Mouse (Mus musculus): ENCODE measurements at regions not wholly inside any gene's neighbourhood (a gene's known extent, or its start where the extent isn't known, plus 50 kb on each side); places are given as distances from the start of the nearest gene placed in this dataset.

DNA sequence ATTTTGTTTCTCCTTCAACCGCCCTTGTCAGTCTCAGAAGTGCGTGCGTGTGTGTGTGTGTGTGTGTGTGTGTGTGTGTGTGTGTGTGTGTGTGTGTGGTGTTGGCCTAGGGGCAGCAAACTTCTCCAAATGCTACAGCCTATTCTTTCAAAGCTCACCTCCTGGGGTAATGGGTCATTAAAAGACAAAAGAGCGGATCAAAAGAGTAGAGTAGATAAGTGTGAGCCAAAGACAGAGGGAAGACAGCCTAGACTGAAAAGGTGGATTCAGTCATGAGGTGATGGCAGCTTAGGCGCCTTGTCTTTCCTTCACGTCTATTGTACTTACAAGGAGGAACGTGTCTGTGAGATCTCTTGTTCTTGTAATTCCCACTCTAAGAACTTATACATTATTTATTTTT, 199.6 kb upstream of the Sash1 start:
- no peak for DNase-seq (ENCODE audit: low spot score in 2 of 2)

DNA sequence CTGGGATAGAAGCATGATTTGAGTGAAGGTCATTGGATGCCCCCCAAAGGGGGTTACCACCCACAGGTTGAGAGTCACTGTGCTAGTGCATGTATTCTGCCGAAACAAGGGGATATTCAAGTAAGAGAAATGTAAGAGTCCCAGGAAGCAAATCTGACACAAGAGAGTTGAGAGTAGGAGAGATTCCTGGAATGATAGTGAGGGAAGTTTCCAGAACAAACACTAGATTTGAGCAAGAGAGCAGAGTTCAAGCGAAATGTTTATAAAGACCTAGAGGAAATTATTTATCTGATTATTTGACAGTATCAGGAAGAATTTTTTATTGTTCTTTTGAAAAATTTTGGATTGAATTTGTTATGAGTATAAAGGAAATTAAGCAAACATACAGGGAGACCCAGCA, 189.0 kb upstream of the Sash1 start:
- no peak for DNase-seq (ENCODE audit: low spot score in 2 of 2)

DNA sequence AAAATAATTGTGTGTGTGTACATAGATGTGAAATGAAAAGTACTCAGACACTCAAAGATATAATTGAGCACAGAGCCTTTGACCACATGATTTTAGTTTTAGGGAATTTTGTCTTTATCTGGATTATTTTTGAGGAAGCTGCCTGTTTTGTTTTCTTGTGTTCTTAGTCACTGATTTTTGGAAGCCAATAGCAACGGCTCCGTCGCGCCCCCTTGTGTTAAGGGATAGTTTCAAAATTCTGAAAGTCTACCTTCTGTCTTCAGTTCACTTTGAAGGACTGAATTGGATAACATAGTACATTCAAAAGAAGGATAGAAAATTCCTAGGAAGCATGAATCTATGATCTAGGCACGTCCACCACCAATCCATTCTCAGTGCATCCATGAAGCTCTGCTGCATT, 185.8 kb upstream of the Sash1 start:
- DNase-seq (ENCODE audit: low spot score in 2 of 2), result peak in 1 of 2 experiments; percentile 31

DNA sequence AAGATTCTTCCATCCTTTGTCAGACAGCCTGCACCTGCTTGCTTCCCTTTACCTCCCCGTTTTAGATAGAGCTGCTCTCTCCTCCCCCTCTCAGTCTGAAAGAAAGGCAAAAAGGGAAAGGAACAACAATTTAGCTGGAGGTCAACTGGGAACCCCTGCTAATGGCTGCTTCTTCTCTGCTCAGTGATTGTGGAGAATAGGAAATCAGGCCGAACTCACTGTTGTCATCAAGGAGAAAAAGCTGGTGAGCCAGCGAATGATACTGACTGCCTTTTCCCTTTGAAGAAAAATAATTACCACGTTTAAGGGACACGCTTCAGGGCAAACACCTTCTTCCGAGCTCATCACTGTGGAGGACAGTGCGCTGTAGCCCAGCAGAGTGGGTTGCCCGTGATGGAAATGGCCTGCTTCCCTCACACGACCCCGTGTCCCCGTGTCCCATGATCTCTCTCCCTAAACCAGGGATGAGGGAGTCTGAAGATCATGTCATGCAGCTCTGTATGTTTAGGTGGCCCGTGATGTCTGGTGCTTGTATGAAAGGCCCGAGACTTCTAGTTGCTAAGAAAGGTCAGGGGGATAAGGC, 183.8 kb upstream of the Sash1 start:
- no peak for DNase-seq (ENCODE audit: low spot score in 2 of 2)

DNA sequence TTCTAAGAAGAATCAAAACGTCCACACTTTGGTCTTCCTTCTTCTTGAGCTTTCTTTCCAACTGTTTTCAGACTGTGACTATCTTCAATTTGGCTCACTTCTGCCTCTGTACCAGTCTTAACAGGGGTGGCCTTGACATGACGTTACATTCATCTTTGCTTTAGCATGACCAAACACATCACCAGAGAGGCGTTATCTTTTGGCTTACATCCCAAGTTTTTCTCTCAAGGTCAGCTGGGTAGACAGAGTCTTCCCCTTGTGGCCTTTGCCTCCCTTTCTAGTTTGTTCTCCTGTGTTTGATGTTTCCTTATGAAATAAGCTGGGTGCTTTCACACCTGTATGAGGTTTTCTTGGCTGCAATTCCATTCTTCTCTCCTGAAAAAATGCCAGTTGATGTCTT, 180.7 kb upstream of the Sash1 start:
- DNase-seq (ENCODE audit: low spot score in 2 of 2), result no peak

DNA sequence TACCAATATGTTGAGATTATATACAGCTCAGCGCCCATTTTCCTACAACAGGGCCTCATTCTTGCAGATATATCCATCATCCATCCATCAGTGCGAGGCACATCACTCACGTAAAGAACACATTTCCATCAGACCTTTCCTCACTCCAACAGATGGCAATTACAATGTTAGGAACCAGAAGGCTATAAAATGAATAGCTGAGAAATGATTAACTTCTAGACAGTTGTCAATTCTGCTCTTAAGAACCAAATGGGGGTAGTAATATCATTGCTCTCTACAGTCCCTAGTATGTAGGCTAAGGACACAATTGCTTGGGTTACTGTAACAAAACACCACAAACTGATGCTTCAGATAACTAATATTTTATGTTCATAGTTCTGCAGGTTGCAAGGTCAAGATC, 176.1 kb upstream of the Sash1 start:
- no peak for DNase-seq (ENCODE audit: low spot score in 2 of 2)

DNA sequence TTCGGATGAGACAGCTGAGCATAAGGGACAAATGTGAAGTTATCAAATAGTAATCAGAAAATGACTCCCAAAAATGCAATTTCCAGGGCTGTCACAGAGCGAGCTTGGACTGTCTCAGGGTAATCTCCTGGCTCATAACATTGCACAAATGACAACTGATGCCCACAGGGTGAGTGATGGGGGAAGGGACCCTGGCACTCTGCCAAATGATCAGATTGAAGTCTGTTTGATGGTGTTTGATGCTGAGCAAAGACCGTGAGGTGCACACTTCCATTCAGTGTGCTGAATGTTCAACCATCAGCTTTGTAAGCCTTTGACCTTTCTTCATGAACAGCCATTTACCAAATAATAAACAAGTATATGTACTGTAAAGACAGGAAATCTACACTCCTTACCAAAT, 169.4 kb upstream of the Sash1 start:
- peak in 1 of 2 experiments; percentile 28 for DNase-seq (ENCODE audit: low spot score in 2 of 2)

DNA sequence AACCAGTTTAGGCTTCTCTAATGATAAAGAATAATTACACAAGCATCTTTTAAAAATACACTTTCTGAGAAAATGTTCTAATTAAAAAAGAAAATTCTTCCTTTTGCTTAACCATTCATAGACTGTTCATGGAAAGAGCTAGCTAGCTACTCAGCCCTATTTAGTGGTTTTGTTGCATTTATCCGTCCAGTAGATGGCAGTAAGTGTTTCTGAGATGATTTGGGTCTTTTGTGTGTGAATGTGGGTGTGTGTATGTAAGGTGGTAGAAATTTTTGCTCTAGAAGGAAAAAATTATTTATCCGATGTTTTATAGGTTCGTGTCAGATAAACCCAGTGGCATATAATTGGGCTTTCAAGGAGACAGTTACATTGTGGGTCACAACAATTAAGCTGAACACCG, 167.5 kb upstream of the Sash1 start:
- DNase-seq (ENCODE audit: low spot score in 2 of 2), result peak; percentile 26 to 43

DNA sequence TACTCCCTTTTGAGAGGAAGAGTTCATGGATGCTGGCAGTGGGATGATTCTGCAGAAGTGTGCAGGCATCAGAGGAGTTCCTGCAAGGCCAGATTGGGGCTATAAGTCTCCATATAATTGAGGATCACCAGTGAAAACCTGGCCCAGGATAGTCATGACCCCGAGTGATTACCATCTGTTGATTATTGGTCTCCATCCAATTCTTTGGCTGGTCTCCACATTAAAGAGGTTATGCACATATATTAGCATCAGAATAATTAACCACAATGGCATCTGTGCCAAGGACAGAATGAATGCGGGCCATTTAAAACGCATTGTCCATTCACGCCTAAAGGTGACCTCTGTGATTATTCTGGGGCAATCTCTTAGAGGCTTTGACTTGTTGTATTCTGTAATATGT, 161.5 kb upstream of the Sash1 start:
- no peak for DNase-seq (ENCODE audit: low spot score in 2 of 2)

DNA sequence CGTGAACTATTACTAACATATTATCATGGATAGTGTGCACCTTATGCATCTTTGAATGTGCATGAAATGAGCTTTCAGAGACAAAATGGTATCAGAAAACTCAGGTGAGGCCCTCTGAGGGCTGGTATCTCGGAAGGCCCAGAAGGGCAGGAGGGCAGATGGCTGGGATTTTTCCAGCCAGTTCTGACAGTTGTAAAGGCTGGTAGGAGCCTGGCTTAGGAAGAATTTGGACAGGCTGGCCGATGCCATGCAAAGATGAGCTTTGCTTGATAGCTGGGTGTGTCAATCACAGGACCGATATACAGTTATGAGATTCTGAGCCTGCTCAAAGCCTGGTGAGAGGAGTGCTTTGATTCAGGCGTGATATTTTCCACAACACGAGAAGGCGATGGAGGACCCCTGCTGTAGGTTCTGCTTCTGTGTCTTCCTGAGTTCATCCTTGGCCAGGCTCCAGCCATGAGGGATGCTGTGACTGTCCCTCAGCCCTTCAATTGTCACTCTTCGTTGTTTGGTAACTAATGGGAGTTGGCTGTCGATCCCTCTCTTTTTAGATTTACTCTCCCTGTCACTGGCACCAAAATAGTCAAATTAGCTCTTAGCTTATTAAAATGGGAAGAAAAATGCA, 159.0 kb upstream of the Sash1 start:
- peak in 1 of 2 experiments; percentile 24 for DNase-seq (ENCODE audit: low spot score in 2 of 2)

DNA sequence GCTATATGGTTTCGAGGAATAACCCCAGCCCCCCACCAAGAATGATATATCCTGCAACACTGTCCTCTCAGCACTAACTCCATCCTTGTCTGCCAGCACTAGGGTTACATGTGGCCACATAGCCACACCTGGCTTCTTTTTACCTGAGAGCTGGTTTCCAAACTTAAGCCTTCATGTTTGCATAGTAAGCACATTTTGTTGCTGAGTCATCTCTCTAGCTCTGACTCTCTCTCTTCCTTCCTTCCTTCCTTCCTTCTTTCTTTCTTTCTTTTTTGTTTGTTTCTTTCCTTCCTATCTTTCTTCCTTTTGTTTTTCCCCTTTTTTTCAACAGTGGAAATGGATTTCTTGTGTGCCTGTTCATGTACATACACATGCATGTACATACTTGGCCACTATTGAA, 157.6 kb upstream of the Sash1 start:
- no peak for DNase-seq (ENCODE audit: low spot score in 2 of 2)

DNA sequence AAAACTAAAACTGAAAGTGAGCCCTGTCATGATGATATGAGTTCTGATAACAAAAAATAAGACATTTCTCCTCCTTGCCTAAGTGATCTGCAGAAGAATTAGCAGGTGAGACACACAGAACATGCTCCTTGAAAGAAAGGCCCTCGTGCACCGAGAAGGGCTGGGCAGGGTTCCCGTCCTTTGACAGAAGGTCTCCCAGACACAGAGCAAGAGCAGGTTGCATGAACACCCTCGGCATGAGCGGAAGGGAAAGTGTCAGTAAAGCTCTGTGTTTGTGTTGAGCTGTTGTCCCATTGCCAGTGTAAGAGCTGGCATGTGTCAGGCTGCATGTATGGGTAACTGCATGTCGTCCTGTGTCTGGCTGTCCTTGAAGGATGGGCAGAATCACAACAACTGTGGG, 144.6 kb upstream of the Sash1 start:
- no peak for DNase-seq (ENCODE audit: low spot score in 2 of 2)

DNA sequence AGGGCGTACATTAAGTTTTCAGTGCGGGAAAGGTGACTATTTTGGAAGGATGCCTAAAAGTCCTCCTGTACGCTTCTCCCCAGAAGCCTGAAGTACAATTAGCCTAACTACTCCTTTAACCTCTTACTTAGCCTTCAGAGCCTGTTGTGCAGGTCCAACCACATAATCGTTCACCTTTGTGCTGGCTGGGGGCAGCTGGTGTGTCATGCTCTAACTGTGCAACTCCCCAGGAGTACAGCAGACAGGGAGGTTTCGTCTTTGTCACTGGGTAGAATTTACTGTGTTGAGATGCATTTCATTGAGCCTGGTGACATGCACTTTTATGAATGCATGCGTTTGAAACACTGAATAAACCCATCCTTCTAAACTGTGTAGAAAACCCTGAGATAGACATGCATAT, 143.6 kb upstream of the Sash1 start:
- no peak for DNase-seq (ENCODE audit: low spot score in 2 of 2)

DNA sequence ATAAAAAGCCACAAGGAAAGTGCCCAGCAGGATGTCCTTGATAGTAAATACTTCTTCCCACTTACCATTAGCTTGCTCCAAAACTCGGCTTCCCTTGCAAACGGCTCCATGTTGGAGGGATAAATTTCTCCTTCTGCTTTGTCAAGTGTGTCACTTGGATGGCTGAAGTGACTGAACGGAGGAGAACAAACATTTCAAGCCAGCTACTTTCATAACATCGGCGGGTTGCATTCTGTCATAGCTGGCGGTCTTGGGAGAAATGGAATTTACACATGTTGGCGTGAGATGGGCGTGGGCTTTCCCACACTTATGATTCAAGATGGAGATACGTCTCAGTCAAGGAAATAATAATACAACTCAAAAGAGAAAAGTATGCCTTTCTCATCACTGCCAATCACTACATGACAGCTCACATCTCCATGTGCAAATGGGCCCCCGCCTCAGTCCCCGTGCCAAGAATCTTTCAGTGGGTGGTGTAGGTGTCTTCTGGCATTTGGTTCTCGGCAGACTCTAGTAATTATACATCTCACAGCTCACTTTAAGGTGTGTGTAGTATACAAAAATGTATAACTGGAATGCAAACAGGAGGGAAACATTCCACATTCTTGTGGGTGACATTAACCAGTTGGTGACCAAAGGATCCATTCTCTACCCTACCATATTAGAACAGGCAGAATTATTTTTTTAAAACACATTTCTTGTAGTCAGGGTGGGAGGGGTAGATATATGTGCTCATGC, 141.4 kb upstream of the Sash1 start:
- peak; percentile 42 to 58 for DNase-seq (ENCODE audit: low spot score in 2 of 2)

DNA sequence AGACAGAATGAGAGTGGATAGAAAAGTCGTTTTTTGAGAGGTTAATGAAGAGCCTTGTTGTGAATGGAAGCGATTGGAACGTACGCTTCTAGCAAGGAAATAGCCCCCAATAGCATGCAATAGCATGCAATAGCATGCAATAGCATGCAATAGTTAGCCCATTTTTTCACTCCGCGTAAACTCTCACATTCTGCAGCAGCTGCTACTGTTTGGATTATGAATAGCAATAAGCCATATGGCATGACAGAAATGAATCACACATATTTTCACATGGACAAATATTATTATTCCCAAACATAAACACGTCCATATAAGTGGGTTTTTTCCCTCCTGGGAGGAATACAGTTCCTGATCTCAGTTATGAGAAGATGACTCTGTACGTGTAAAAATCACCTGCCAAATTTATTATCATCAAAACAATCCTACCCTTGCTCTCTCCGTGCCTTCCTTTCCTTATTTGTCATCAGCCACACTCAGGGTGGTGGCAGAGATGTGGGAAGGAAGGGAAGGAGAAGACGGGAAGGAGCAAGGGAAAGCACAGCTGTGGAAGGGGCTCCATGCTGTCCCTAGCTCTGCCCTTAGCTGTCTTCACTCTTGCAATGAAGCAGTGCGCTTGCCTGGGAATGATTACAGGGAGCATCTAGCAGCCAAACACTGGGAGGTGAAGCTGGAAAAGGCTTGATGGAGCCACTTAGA, 129.1 kb upstream of the Sash1 start:
- DNase-seq (ENCODE audit: low spot score in 2 of 2), result no peak

DNA sequence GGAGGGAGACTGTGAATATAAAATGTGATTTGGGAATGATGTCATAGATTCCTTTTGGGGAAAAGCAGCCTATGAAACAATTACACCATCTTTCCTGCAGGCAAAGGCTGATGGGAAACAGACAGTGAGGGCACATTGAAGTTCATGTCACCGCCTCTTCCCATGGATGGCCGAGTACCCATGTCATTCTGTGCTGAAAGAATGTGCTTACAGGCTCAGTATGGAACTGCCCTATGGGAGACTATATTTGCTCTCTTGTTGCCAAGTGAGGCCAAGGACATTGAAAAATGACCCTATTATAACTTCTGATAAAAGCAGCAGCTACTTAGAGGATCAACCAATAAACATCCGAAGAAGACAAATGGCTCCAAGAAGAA, 127.7 kb upstream of the Sash1 start:
- no peak for DNase-seq (ENCODE audit: low spot score in 2 of 2)

DNA sequence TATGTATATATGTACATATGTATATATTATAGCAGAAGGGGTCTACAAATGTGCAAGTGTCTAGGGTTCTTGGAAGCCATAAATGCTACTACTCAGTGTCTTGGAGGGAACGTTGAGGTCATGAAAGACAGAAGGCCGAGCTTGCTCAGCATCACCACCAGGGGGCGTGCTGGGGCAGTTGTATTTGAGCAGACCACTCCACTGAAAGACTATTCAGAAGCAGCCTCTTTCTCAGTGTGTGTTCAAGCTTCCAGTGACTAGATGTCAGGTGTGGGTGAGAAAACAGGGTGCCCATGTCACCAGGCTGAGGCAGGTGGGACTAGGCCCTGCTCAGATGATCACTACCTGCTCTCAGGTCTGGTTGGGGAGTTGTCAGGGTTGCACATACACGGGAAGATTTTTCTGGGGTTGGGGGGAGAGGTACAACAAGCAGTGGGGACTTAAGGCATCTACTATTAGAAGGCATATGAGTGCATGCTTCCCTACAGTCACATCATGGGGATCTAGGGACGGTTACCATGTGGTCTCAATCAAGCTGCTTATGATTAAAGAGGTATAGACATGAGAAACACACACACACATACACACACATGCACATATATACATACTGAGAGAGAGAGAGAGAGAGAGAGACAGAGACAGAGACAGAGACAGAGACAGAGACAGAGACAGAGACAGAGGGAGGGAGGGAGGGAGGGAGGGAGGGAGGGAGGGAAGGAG, 127.1 kb upstream of the Sash1 start:
- DNase-seq (ENCODE audit: low spot score in 2 of 2), result peak; percentile 62 to 76

DNA sequence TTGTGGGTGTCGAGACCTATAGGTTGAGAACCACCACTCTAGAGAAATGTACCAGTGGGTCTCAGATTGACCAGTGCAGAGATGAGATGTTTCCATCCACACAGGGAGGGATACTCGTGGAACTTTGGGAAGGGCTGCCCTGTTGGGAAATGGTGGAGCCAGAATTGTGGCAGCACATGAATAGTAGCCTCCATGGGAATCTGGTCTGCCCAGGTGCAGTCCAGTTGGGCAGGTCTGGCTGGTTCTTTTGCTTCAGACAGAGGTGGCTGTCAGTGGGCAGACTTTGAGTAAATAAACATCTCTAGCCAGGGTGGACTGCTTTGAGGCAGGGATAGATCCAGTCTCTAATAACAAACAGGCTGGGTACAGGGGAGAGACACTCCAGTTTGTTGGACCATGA, 126.0 kb upstream of the Sash1 start:
- no peak for DNase-seq (ENCODE audit: low spot score in 2 of 2)

DNA sequence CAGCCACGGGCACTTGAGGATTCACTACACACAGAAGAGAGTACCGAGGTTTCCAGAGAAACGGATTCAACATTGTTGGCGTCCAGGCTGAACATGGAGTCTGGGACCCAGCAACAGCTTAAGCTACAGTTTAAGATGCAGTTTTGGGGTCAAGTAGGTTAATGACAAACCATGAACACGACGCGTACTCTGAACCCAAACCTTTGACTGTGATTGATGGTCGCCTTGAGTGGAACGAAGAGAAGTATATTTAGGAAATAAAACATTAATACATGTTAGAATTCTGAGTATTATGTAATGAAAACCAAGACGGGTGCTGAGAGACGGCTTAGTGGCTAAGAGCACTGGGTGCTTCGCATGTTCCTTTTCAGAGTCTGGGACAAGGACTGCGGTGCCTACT, 124.3 kb upstream of the Sash1 start:
- no peak for DNase-seq (ENCODE audit: low spot score in 2 of 2)

DNA sequence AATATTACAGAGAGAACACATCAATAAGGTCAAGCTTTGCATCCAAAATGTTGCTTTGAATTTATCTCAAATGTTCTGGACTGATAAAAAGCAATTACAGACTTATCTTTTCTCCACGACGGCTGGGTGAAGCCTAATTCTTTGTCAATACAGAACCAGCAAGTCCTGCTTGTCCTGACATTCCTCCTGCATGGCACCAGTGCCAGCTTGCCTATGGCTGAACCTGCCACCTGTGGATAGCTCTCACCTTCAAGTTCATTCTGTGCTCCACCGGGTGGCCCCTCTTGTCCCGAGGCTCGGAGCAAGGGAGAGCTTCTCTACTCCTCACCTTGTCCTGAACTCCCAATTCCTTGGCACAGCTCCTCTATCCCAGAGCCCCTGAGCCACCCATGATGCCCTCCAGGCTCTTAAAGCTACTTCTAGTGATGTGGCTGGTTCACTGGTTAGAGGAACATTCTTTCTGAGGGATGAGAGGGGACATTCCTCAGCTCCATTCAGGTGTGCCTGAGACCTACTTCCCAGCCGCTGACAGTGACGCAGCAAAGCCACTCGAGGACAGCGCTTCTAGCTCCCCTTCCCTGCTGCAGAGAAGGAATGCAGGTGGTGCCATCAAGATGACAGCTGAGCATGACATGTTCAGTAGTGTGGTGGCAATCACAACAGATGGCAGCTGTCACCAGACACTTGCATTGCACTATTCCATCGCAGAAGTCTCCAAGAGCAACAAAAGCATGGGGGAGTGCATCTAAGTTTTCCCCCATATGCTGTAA, 119.5 kb upstream of the Sash1 start:
- peak; percentile 39 to 75 for DNase-seq (ENCODE audit: low spot score in 2 of 2)

DNA sequence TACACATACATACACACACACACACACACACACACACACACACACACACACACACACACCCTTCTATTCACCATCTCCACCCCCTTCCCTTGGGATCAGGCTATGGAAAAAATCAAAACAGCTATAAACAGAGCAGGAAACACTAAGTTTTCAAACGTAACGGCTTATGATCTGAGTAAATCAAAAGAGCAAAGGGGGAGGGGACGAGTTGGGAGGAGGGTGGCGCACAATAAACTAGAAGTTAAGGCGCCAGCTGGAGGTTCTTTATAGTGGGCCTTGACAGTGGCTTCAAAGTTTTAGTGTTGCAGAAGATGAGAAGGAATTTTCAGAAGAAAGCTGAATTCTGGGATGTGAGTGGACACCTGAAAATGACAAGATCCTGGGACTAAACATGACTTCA, 116.4 kb upstream of the Sash1 start:
- DNase-seq (ENCODE audit: low spot score in 2 of 2), result no peak

Measured in right cerebral cortex, postnatal 10 days (tissue).